Mouse (Mus musculus) adrenal gland, postnatal 4 days (tissue): ENCODE results near the gene Zfp697. TPM values are rescaled to one million over a fixed set of nuclear protein-coding genes. Genes with fewer than 3 reads are reported as not detected.

Experiments used
- total RNA-seq, 2 experiments: library from RNA; stranded (reverse); gene quantifications; 2 replicates each; pipeline ENCODE4 v1.2.3; 2021

The Zfp697 gene
- total RNA-seq, 2 experiments from 2014 or later: 5.6 to 9.4 TPM

Other genes with a start within 250 kb of the Zfp697 start
- not detected for gene Adam30, start 221.8 kb upstream of the Zfp697 start, total RNA-seq
- gene Reg4, start 160.3 kb upstream of the Zfp697 start, total RNA-seq: not detected
- 100 to 1,000 TPM in 1 of 2 experiments, 10 to 100 TPM in 1; 30.6 to 130 TPM for gene Hmgcs2, start 102.0 kb upstream of the Zfp697 start, total RNA-seq
- gene Phgdh, start 42.5 kb upstream of the Zfp697 start, total RNA-seq: 10 to 100 TPM; 52.0 to 79.6 TPM
- gene Gm4450, start 74.7 kb downstream of the Zfp697 start, total RNA-seq: 10 to 100 TPM in 1 of 2 experiments, not detected in 1; 12.2 TPM
- 1 to 10 TPM in 1 of 2 experiments, not detected in 1; 1.1 TPM for gene Hsd3b4, start 128.1 kb downstream of the Zfp697 start, total RNA-seq
- gene Gm10681, start 206.3 kb downstream of the Zfp697 start, total RNA-seq: 10 to 100 TPM in 1 of 2 experiments, 1 to 10 TPM in 1; 1.9 to 18.9 TPM
- 1 to 10 TPM in 1 of 2 experiments, under 1 TPM in 1; 0.20 to 4.8 TPM for gene Hsd3b5, start 247.8 kb downstream of the Zfp697 start, total RNA-seq